Mouse (Mus musculus): ENCODE measurements at regions not wholly inside any gene's neighbourhood (a gene's known extent, or its start where the extent isn't known, plus 50 kb on each side); places are given as distances from the start of the nearest gene placed in this dataset.
A peak's percentile ranks its signal among the peaks of the same experiment; 100 is the strongest.

DNA sequence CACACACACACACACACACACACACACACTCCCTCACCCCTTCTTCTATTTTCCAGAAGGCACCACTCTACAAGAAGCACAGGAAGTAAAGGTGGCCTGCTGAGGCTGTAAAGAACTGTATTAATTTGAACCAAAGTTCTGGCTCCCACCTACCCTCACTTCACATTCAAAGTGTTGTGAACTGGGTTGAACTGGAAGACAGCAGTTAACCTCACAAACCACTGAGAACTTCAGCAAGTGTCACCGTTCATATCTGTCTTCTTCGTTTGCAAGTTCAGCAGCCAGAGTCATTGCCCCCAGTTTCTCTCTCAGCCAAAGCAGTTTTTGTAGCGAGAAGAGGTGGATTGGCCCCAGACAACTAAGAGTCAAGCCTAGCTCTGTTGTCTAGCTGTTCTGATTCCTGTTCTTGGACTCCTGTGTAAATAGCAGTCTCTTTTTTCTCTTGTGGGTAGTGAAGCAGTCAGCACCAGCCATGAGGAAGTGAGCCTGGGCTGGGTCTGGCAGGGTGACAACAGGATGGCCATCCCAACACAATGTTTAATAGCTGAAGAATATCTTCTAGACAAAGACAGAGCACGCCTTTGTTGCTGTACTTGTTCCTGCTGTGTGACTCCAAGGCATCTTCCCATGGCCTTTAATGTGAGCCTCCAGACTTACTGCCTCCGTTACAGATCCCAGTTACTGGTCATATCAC is 452.0 kb upstream of the Meis1 start:
- no peak for DNase-seq

DNA sequence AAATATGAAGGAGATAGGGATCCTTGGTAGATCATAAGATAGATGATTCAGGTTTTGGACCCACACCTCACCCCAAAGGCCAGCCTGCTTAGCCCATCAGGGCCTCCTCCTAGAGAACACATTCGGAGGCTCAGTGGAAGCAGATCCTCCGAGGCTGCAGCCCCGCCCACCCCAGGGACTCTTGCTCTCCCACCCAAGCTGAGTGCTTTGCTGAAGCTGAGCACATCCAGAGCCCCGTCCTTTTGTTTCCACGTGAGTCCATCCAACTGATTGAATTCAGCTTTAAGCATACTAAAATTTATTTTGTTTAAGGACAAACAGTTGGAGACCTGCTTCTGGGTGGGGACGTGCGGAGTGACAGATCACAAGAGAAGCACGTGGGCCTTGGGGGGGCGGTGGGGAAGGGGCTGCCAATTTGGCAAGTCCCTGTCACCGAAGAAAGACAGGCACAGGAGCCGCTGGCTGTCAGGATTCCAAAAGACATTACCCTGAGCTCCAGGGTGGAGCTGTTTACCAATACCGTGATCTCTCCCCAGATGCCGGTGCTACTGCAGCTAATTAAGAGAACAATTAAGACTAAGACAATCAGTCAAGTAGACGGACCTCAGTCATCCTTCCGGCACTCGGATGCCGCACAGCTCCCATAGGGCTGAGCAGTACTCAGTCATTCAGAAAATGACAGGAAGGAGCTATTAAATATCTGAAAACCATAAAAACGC is 448.9 kb upstream of the Spred2 start:
- peak; percentile 28 to 34 for DNase-seq

DNA sequence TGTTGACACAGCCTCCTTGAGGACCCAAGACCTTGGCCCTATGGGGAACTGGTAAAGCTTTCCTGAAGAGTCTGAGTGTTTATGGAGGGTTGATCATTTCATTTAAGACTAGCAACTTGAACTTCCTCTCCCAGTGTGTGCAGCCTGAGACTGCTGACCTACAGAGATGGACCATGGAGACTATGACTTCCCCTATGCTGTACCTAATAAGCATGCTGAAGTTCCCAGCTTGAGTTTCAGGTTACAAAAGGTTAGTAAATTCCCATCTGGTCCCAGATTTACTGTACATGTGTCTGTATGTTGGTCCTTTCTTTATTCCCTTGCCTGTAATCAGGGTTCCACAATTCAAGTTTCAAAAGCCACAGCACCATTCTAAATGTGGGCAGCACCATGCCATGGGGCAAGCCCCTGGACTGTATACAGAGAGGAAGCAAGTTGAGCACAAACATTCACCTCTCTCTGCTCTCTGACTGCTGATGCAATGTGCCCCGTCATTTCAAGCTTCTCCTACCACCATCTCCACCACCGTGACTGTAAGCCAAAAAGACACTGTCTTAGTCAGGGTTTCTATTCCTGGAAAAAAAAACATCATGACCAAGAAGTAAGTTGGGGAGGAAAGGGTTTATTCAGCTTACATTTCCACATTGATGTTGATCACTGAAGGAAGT is 431.0 kb upstream of the Spred2 start:
- no peak for DNase-seq

DNA sequence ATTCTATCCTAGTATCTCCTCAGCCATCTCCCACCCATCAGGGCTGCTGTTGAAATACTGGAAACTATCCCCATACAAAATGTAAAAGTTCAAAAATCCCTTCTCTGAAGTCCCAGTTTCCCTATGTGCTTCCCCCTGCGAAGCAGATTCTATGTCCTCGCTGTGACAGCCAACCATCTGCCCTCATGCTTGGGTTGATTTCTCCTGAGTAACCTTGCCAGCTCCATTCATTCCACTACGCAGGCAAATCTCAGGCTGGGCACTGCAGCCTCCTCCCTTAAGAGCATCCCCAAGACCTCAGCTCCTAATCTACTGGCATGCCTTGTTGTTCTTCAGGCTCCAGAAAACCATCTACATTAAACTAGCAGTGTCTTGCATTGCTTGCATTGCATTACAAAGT is 402.5 kb upstream of the Spred2 start:
- peak; percentile 57 to 72 for DNase-seq

DNA sequence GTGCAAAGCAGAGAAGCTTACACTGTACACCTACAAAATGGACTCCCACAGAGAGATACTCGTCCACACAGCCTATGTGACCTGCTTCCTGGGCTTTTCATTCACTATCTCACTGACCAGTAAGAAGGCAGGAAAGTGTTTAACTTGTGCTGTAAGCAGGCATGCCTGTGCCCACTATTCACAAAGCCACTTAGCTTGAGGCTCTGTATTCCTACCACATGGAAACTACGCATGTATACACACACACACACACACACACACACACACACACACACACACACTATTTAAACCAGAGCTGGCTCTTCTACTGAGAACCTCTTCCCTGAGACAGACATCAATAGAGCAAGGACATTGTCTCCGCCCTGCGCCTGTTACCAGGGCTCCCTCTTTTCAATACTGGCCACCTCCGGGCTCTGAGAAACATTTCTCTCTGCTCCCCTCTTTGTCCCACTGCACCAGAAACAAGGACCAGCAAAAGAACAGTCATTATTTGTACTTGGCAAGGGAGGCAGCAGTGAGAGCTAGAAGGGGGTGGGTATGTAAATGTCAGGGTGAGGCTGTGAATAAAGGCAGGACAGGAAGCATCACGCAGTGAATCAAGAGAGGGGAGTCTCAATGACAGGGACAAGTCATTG is 400.2 kb upstream of the Spred2 start:
- DNase-seq: no peak

DNA sequence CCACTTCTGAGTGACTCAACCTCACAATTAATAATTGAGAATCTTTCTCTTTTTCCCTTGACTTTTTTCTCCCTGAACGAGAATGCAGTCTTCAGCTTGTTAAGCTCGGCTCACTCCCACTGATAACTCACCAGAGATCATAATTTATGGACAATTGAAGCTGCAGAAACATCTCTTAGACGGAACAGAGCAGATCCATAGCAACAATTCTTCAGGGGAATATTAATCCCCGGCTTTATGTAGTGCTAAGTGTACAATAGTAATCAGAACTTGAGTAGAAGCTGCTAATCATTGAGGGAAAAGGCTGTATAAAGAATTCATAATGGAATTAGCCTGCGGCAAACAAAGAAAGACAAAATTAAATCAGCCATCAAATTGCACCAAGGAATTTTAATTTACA is 395.0 kb upstream of the Spred2 start:
- DNase-seq: no peak

DNA sequence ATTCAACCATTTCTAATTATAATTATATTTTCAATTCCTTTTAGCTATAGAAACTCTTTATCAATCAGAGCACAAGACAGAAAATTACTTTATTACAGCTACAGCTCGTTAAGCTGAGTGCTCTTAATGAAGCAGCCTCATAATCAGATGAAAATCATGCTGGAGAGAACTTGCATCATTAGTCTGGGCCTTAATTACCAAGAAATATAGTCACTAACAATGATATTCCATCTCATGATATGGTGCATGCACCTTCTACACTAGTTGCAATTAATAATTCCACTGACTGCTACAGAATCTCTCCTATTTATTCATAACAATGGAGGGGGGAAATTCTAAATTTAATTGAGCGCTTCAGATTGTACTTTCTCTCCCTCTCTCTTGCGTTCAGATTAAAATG is 393.5 kb upstream of the Spred2 start:
- no peak for DNase-seq

DNA sequence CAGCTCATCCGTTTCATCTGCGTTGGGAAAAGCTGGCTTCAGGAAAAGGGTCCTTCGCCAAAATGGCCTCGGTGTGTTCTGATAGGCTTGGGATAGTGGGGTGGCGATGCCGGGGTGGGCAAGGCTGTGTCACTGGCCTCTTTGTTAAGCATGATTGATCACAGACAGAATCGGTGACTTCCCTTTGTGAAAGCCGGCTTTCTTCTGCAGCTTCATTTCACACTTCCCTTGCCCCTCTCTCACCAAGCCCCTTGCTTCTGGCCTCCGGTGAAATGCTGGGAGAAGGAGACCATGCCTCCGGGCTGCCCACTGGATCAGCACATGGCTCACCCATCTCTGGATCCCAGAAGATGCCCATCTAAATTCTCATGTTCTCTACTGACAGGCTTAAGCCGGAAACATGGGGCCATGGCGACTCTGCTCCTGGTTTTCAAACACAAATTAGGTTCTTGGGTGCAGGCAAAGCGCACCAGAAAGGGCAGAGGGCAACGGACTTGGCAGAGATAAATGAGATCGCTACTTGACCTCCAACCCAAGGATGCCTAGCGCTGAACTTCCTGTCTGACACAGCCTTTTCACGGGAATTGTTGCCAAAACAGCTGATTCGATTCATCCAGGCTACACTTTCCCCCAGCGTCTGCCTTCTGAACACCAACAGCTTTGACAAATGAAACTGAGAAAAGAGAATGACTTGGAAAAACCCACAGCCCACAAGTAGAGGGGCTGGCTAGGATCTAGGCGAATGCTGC is 392.7 kb upstream of the Spred2 start:
- peak; percentile 55 to 71 for DNase-seq

DNA sequence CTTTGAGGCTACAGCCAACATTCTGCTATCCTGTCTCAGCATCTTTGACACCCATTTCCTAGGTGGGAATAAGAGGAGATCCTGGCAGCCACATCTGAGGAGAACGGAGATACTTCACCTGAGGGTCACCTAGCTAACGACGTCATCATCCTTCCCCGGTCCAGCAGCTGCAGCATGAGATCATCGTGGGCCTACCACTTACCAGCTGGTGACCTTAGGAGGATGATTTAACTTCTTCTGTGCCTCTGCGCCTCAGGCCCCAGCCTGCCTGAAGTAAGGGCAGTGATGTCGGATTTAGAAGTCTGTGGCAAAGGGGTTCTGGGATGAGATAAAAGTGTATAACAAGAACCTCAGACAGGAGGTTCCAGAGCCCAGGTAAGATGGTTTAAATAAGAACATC is 391.3 kb upstream of the Spred2 start:
- no peak for DNase-seq

DNA sequence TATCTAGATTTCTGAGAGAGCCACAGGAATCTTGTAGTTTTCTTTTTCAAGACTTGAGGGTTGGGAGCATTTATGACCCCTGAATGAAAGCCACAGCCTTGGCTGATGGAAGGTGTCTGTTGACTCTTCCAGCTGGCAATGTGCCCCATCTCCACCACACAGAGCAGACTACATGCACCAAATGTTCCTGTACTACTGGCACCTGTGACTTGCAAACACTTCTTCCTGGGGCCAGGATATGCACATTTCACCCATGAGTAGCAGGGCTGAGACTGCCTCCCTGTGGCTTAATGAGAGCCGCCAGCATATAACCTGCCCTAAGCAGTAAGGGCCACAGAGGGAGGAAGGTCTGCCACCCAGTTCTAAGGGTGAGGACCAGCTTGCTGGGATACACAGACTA is 390.5 kb upstream of the Spred2 start:
- peak; percentile 76 to 78 for DNase-seq

DNA sequence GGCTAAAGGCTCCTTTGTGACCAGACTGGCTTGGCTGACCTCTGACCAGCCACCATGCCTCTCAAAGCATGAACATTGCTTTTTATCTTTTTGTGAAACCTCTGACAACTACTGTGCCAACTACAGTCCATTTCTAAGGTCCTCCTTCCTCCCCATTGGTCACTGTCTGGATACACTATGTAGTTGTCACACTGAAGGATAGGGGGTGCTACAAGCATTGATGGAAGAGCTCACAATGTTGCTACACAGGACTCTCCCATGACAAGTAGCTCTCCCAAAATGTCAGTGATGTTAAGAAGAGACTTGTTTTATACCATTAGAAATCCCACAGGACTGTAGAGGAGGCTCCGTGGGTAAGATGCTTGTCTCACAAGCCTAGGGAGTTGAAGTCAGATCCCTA is 389.0 kb upstream of the Spred2 start:
- DNase-seq: no peak

DNA sequence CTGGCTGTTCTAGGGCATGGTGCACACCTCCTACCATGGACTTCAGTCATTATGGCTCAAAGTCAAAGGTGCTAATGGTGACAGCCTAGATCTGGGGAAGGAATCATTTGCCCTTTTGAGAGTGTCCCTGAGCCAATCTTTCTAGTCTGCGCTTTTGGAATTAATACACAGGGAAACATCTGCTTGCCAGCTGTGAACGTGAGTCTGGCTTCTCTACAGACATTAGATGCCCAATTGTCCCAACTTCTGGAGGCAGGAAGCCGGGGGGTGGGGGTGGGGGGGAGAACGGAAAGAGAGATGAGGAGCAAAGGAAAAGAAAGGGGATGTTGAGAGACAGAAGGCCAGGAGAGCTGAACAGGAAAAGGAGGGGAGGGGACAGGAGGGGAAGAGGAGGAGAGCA is 377.9 kb upstream of the Spred2 start:
- DNase-seq: no peak

DNA sequence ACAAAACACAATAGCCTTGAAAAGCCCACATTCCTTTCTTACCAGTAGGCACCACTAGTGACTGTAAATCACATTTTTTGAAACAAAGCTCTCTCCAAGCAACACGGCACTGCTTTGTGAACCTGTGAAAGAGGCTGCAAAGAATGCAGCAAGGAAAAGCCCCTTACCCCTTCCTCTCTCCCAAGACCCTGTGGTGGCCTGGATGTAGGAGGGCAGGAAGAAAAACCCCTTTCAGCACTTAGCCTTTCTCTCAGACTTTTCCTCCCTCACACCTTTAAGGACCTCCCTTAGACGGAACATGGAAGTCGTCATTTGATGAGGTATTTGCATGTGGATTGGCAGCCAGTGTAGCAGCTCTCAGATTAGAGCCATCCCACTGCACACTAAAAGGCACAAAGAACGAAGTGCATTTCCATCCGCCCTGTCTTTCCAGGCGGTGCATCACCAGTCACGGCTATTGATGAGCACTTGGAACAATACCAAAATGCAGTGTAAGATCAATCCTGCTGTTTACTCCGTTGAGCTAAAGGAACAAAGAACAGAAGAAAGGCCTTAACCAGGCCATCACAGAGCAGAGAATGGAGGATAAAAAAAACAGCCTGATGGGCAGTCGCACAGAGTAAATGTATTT is 369.7 kb upstream of the Spred2 start:
- no peak for DNase-seq

DNA sequence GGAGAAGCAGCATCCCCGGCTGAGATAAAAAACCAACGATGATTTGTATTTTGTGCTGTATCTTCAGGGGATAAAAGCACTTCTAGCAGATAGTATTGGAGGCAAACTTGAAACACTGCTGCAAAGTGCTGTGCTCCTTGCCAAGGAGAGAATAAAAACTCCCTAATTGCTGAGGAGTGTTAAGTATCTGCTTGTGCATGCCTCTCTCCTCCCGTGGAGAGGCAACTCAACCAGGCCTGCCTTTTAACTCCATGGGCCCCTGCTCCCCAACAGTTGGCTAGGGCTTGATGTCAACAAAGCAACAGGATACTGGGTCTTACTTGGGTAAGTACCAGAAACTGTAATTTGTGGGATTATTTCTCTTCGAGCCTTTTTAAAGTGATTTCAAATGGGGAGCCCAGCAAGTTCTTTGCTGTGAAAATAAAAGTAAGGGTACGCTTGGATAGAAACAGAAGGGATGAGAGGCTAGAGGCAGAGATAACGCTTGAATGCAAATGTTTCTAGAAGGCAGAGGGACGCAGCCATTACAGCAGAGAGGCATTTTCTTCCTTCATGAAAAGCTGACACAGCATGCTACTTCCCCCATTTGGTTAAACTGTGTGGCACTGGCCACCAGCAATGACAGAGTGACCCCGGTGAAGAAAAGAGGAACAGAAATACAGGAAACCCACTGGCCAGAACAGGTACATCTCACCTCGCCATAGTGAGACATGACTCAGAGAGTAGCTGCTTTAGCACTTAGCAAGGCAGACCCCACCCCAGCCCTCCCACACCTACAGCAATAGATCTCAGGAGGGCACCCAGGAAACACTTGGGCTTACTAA is 369.0 kb upstream of the Spred2 start:
- DNase-seq: no peak

DNA sequence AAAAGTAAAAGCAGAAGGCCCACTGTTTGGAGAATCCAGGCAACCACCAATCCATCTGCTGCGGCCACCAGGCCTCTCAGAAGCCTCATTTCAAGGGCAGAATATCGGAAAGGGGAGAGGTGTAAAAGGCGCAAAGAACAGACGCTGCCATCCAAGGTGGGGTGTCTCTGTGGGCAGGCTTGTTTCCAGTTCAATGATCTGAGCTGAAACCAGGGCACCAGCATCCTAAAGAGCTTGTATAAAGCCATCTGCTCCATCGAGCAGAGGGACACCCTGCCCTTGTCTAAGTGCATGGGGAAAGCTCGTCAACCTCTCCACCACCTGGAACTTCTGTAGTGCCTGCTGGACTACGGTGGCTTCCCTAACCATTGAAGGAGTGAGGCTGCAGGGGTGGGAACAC is 363.7 kb upstream of the Spred2 start:
- DNase-seq: peak; percentile 22 to 52

DNA sequence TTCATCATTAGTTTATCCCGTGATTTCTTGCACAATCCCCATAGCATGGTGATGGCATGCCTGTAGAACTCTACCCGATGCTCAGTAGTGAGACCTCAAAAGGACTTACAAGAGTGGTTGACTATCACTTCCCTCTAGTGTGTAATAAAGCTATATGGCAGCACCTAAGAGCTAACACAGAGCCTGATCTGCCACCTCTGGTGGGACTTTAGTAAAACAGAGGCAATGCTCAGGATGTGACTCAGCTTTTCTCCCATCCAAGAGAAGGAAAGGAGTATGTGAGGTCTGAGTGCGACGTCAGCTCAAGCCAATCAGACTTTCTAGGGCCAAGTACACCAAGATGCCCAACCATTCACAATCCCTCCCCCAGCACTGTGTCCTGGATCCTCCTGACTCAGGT is 361.5 kb upstream of the Spred2 start:
- no peak for DNase-seq

DNA sequence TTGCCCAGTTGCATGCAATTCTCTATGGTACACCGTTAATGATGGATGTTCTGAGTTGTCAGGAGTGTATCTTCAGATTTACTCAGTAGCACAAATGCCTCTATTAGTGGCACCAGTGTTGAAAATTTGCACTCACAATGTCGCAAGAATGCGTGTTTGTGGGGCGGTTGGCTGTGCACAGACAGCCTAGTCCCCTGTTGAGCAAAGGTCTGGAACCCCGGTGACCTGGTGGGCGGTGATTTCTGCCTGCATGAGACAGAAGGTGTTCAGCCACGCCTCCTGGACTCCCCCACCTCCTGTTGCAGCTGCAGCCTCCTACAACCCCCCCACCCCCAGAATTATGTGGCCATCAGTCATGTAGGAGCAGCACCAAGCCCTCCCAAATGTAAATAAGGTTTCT is 338.9 kb upstream of the Spred2 start:
- DNase-seq: no peak

DNA sequence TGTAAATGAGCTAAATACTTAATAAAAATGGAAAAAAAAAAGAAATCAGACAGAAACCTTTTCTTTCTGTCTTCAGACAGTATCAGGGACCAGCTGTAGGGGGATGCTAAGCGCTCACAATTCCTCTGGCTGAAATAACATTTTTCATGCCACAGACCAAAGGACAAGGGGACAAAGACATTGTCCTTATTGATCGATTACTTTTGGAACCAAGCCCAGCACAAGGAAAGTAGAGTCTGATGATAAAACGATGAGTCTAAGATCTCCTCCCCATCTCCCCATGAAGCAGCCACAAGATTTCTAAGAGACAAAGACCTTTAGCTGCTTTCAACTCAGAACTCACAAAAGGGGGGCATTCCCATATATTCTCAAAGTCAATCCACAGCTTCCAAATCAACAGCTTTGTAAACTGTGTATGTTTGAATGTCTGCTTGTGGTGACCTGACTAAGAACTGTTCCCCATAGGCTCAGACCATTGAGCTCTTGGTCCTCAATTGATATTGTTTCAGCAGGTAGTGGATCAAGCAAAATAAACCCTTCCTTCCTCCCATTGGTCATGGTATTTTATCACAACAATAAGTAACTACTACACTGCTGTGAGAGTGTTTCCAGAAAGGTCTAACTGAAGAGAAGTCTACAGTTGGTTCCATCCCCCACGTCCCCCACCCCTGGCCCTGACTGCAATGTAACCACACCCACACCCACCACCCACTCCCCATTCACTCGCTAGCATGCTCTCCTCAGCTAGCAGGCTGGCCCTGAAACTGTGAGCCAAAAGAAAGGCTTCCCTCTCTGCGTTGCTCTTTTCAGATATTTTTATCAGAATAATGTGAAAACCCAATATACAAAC is 331.4 kb upstream of the Spred2 start:
- no peak for DNase-seq

DNA sequence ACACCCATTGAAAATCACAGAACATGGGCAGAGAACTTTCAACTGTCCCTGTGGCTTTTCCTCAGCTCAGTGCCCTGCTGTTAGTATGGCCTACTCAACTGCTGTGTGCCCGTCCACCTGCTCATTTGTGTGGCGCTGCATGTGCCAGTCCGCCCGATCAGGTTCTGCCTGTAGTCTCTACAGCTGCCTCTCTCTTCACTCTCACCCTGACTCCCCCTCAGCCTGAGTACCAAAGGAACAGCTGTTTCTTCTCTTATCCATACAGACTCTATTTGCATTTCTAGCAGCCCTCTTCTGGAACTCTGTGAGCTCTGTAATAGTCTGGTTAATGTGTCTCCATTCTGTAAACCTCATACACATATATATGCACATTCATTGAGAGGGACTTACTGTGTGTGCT is 329.1 kb upstream of the Spred2 start:
- DNase-seq: peak; percentile 18 to 24

DNA sequence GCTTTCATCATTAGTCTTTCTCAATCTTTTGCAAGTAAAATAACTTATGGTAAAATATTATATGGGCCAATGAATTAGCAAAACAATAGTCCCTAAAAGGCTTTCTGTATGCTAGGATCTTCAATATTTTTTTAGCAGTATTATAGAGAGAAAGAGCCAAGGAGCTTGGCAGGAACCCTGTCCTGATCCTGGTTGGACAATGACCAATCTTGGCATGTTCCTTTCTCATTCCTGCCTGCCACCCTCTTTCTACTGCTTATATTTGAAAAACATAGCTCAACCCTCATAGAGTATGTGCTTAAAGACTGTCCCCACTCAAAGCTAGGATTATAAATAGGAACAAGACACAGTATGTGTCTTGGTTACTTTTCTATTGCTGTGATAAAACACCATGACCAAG is 327.8 kb upstream of the Spred2 start:
- DNase-seq: peak in 1 of 2 experiments; percentile 54

DNA sequence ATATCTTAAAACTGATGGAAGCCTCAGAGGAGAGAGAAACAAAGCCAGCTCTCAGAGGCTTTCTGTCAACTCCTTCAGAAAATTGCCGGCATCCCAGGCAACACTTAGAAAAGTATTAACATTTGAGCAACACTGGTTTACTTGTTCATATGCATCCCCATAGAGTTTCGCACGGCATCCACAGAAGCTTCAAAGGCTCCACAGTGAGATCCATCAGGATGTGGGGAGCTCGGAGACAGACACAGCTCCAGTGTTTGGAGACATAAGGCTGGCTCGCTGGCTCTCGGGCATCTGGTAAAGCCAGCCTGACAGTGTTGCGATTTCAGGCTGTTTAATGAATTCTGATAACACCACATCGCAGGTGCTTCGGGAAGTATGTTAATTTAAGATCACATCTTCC is 324.7 kb upstream of the Spred2 start:
- DNase-seq: no peak
